Mouse (Mus musculus): ENCODE measurements around the gene Mtor. TPM values are rescaled to one million over a fixed set of nuclear protein-coding genes. Genes with fewer than 3 reads are reported as not detected.

Gene Mtor
- polyA plus RNA-seq, 2 experiments, result 6.1 to 9.4 TPM

GRCm38 (mm10) chr4:148549106-148549505, 100.7 kb downstream of the Mtor start:
- no peak for TF ChIP-seq EP300 (IDR thresholded peaks at IDR 0.05; ENCODE audit: low read depth)
- Histone ChIP-seq H3K4me3 (ENCODE audit: insufficient read depth in 1 of 2, low read depth in 2 of 2, low read length in 2 of 2) (no peak overlapping the region), H3K9me3 (ENCODE audit: control insufficient read depth, low read length) (no peaks in the 10 kb centered on the region), H3K9ac (replicated peaks) (no peak overlapping the region), H3K27ac (no peak overlapping the region), H3K27me3 (ENCODE audit: control insufficient read depth, insufficient read depth, low read length) (no peaks in the 10 kb centered on the region), H3K36me3 (replicated peaks; ENCODE audit: control insufficient read depth, insufficient read depth, low read depth) (peaks cover 28% of the 10 kb centered on the region), H3K4me2 (ENCODE audit: low read depth) (no peak overlapping the region), H3K4me1 (replicated peaks; ENCODE audit: control insufficient read depth in 2 of 2, insufficient read depth in 2 of 2, low read length in 1 of 2) (no peaks in the 10 kb centered on the region)
- WGBS (ENCODE audit: insufficient replicate concordance), result 66% methylated on average over 4 of the region's 4 CpGs
- no peak for ATAC-seq (ENCODE audit: insufficient read depth)
- no peak for DNase-seq (ENCODE audit: low read depth in 3 of 3, low spot score in 3 of 3)

- Histone ChIP-seq H3K4me2 (ENCODE audit: low read depth) (peak overlapping the region; percentile 87), H3K9ac (replicated peaks) (peak overlapping the region; percentile 94), H3K4me1 (replicated peaks; ENCODE audit: control insufficient read depth in 2 of 2, insufficient read depth in 2 of 2, low read length in 1 of 2) (peaks cover 3 to 13% of the 10 kb centered on the region in 2 experiments; a peak in 3 of 4 replicates), H3K9me3 (ENCODE audit: control insufficient read depth, low read length) (no peaks in the 10 kb centered on the region), H3K27ac (no peak overlapping the region), H3K4me3 (ENCODE audit: insufficient read depth in 1 of 2, low read depth in 2 of 2, low read length in 2 of 2) (peak overlapping the region; percentile 78 to 97), H3K36me3 (replicated peaks; ENCODE audit: control insufficient read depth, insufficient read depth, low read depth) (peaks cover 26% of the 10 kb centered on the region), H3K27me3 (ENCODE audit: control insufficient read depth, insufficient read depth, low read length) (no peaks in the 10 kb centered on the region)
- 23% methylated on average over 6 of the region's 6 CpGs for WGBS (ENCODE audit: insufficient replicate concordance)
- TF ChIP-seq CTCF (IDR thresholded peaks at IDR 0.05; ENCODE audit: low read depth) (no peak), EP300 (IDR thresholded peaks at IDR 0.05; ENCODE audit: low read depth) (no peak)
- ATAC-seq (ENCODE audit: insufficient read depth), result no peak
- DNase-seq (ENCODE audit: low read depth in 3 of 3, low spot score in 3 of 3), result peak in 2 of 3 experiments; percentile 0 to 5
Measured at GRCm38 (mm10) chr4:148557766-148558165, 109.4 kb downstream of the Mtor start.

DNA sequence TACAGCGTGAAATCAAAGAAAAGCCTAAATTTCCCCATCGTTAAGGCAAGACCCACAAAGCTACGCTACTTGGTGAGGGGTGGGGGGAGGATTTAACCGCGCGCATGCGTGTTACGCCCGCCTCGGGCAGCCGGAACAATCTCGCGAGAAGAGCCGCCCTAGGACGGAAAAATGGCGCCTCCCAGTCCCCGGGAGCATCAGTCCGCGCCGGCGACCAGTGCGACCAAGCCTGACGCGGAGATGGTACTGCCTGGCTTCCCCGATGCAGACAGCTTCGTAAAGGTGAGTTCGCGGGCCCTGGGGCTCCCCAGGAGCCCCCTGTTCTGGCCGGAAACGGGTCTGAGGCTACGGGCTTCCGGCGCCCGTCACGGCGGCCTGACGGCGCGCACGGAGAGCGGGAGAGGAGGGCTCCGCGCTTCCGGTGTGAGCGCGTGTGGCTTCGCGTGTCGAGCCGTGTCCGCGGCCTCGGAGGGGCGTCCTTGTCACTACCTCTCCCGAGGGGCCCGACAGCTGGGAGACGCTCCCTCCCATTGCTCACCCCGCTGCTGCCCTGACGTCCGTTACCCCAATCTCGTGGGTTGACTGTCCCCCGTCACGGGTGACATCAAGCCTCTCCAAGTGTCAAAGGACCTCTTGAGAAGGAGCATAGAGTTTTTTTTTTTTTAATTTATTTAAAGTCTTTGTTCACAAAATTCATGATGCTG, 110.0 kb downstream of the Mtor start, which contains the start of gene Exosc10:
Gene Exosc10, plus strand, starts transcription at position 133 of the 704 bp plus-strand sequence.
- WGBS (ENCODE audit: insufficient replicate concordance), result under 1% methylated on average over 62 of the region's 63 CpGs
- H3K4me3 ChIP-seq (ENCODE audit: insufficient read depth in 1 of 2, low read depth in 2 of 2, low read length in 2 of 2), result peak within 1 kb of the TSS; percentile 78 to 97
- peak within 1 kb of the TSS; percentile 87 for H3K4me2 ChIP-seq (ENCODE audit: low read depth)
- DNase-seq (ENCODE audit: low read depth in 3 of 3, low spot score in 3 of 3) (peak; percentile 61 to 78 (median 75)), ATAC-seq (ENCODE audit: insufficient read depth) (peak; percentile 93)
- peak within 1 kb of the TSS; percentile 53 for H3K27ac ChIP-seq
- H3K9me3 ChIP-seq (ENCODE audit: control insufficient read depth, low read length), result no peaks in the 10 kb centered on the region
- no peaks in the 10 kb centered on the region for H3K27me3 ChIP-seq (ENCODE audit: control insufficient read depth, insufficient read depth, low read length)
- peaks cover 33% of the 10 kb centered on the region for H3K36me3 ChIP-seq (replicated peaks; ENCODE audit: control insufficient read depth, insufficient read depth, low read depth)
- TF ChIP-seq CTCF (IDR thresholded peaks at IDR 0.05; ENCODE audit: low read depth), result no peak
- peak; percentile 63 for TF ChIP-seq EP300 (IDR thresholded peaks at IDR 0.05; ENCODE audit: low read depth)
- H3K9ac ChIP-seq (replicated peaks), result peak within 1 kb of the TSS; percentile 94
- peaks cover 3 to 13% of the 10 kb centered on the region in 2 experiments; a peak in 3 of 4 replicates for H3K4me1 ChIP-seq (replicated peaks; ENCODE audit: control insufficient read depth in 2 of 2, insufficient read depth in 2 of 2, low read length in 1 of 2)

- Histone ChIP-seq H3K9me3 (ENCODE audit: control insufficient read depth, low read length) (no peaks in the 10 kb centered on the region), H3K27me3 (ENCODE audit: control insufficient read depth, insufficient read depth, low read length) (no peaks in the 10 kb centered on the region), H3K4me3 (ENCODE audit: insufficient read depth in 1 of 2, low read depth in 2 of 2, low read length in 2 of 2) (no peak overlapping the region), H3K36me3 (replicated peaks; ENCODE audit: control insufficient read depth, insufficient read depth, low read depth) (peaks cover 74% of the 10 kb centered on the region), H3K4me1 (replicated peaks; ENCODE audit: control insufficient read depth in 2 of 2, insufficient read depth in 2 of 2, low read length in 1 of 2) (peaks cover 3 to 12% of the 10 kb centered on the region in 2 experiments; a peak in 3 of 4 replicates), H3K27ac (no peak overlapping the region), H3K9ac (replicated peaks) (no peak overlapping the region), H3K4me2 (ENCODE audit: low read depth) (no peak overlapping the region)
- ATAC-seq (ENCODE audit: insufficient read depth), result no peak
- TF ChIP-seq CTCF (IDR thresholded peaks at IDR 0.05; ENCODE audit: low read depth) (no peak), EP300 (IDR thresholded peaks at IDR 0.05; ENCODE audit: low read depth) (no peak)
- 90% methylated on average over 17 of the region's 17 CpGs for WGBS (ENCODE audit: insufficient replicate concordance)
- DNase-seq (ENCODE audit: low read depth in 3 of 3, low spot score in 3 of 3), result no peak
Measured at GRCm38 (mm10) chr4:148562676-148563075, 114.3 kb downstream of the Mtor start.

DNA sequence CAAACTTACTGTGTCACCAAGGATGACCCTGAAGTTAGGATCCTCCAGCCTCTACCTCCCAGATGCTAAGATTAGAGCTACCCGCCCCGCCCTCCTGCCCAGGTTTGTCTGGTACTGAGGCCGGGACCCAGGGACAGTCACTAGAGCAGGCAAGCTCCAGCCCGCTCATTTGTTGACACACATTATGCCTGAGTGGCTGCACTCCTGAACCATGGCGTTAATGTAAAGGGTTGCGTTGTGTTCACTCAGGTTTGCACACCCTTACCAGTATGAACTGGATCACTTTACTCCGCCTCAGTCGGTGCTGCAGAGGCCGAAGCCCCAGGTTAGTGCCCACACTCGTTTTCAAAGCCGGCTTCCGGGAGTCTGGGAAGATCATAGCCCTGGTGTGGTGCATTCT, 115.2 kb downstream of the Mtor start:
- H3K27me3 ChIP-seq (ENCODE audit: control insufficient read depth, insufficient read depth, low read length), result no peaks in the 10 kb centered on the region
- no peaks in the 10 kb centered on the region for H3K9me3 ChIP-seq (ENCODE audit: control insufficient read depth, low read length)
- peaks cover 0 to 8% of the 10 kb centered on the region in 2 experiments; a peak in 3 of 4 replicates for H3K4me1 ChIP-seq (replicated peaks; ENCODE audit: control insufficient read depth in 2 of 2, insufficient read depth in 2 of 2, low read length in 1 of 2)
- no peak overlapping the region for H3K4me2 ChIP-seq (ENCODE audit: low read depth)
- H3K9ac ChIP-seq (replicated peaks), result no peak overlapping the region
- peaks cover 82% of the 10 kb centered on the region for H3K36me3 ChIP-seq (replicated peaks; ENCODE audit: control insufficient read depth, insufficient read depth, low read depth)
- no peak overlapping the region for H3K4me3 ChIP-seq (ENCODE audit: insufficient read depth in 1 of 2, low read depth in 2 of 2, low read length in 2 of 2)
- no peak for ATAC-seq (ENCODE audit: insufficient read depth)
- WGBS (ENCODE audit: insufficient replicate concordance), result 82% methylated on average over 12 of the region's 12 CpGs
- no peak for DNase-seq (ENCODE audit: low read depth in 3 of 3, low spot score in 3 of 3)
- TF ChIP-seq EP300 (IDR thresholded peaks at IDR 0.05; ENCODE audit: low read depth) (no peak), CTCF (IDR thresholded peaks at IDR 0.05; ENCODE audit: low read depth) (no peak)
- no peak overlapping the region for H3K27ac ChIP-seq
